Mouse (Mus musculus): ENCODE measurements around the gene Cox10.
"Not testable (repeated sequence)": the region's sequence is repeated elsewhere in the genome, so short reads cannot be mapped to it uniquely, and the experiment has no call there.

The Cox10 gene

GRCm38 (mm10) chr11:64078956-64079726, at the start of gene Cox10:
Gene Cox10 (minus strand): TSS chr11:64079468.
- peak; percentile 92 to 93 for DNase-seq

- DNase-seq: no peak
These were observed 48.7 kb upstream of the Cox10 start for GRCm38 (mm10) chr11:64128016-64128415.

DNA sequence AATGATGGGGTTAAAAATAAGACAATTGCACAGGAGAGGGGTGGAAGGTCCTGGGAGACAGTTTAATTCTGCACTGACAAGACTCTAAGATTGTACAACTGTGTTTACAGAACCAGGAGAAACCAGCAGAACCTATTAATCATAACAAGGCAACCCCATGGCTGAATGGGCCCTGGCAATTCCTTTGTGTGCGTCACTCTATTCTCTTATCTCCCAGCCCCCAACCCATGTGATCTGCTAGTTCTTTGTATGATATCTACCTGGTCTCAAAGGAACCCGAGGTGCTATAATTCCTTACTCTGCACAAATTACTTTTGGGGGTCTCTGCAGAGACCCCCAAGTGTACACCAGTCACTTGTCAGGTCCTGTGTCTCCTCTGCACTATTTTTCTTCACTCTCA, 46.2 kb upstream of the Cox10 start:
- DNase-seq: no peak

- DNase-seq: not testable (repeated sequence)
These were observed 43.9 kb upstream of the Cox10 start for GRCm38 (mm10) chr11:64123174-64123573.

DNA sequence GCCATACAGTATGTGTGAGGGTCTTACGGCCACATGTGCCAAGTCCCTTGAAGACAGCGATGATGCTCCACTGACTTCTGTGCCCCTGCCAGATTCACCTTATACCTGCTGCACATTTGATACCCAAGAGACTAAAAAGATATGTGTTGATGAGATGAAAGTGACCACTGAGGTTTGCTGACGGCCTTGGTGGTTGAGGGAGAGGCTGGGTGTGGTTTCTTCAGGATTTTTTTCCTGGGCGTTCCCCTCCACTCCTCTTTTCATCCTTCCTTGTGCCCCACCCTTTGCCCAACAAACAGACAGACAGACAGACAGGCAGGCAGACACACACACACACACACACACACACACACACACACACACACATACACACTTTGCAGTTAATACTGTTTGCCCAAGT, 37.4 kb upstream of the Cox10 start:
- DNase-seq: no peak

DNA sequence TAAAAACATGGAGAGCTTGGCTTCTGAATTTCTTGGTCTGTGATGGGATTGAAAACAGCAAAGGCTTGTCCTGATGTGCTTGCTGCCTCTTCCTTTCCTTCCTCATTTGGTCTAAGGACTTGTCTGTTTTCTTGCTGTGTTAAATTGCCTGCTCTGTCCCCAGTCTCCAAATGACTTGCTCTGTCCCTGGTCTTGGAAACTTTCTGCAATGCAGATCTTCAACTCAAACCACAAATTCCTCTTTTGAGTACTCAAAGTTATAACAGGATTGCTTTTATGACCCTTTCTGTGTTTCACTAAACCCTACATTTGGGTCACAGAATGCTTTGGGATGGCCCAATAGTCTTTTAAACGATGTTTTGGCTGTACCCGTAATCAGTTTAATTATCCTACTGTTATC, 36.6 kb upstream of the Cox10 start:
- no peak for DNase-seq

- DNase-seq: no peak
These were observed 35.8 kb upstream of the Cox10 start for GRCm38 (mm10) chr11:64115101-64115500.

GRCm38 (mm10) chr11:64100060-64100459, 20.8 kb upstream of the Cox10 start:
- DNase-seq: no peak

- DNase-seq: no peak
These were observed 13.8 kb upstream of the Cox10 start for GRCm38 (mm10) chr11:64093058-64093457.

DNA sequence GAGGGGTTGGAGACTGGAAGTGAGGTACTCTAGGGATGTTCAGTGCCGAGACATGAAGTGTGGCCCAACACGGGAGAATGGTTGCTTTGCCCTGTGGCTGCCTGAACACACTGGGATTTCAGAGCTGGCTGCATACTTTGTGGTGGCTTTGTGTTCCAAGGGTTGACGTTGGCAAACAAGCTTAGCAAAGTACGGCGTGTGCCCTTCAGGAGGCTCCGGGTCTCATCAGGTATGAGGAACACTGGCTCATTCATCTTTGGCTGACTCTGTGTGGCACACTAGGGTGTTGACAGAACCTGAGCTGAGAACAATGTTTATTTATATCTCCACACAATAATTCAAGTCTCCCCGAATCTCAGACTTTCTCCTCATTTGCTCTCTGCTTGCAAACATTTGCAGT, 11.9 kb upstream of the Cox10 start:
- no peak for DNase-seq

GRCm38 (mm10) chr11:64089682-64090081, 10.4 kb upstream of the Cox10 start:
- DNase-seq: no peak

DNA sequence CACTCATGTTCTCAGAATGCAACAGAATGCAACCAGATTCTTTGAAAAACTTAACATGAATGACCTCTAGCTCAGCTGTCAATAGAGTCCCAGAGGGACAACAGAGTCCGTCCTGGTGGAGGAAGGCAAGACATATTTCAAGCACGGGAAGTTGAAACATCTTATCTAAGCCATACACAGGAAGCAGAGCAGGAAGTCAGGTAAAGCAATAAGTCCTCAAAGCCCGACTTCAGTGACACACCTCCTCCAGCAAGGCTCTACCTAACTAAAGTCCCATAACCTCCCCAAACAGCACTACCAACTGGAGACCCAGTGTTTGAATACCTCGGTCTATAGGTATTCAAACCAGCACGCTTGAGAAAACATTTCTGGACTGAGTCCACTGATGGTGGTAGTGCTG, 6.6 kb upstream of the Cox10 start:
- DNase-seq: no peak

- DNase-seq: no peak
These were observed 436 bp upstream of the Cox10 start for GRCm38 (mm10) chr11:64079727-64080081.

- no peak for DNase-seq
These were observed 3.1 kb downstream of the Cox10 start for GRCm38 (mm10) chr11:64076212-64076611.

DNA sequence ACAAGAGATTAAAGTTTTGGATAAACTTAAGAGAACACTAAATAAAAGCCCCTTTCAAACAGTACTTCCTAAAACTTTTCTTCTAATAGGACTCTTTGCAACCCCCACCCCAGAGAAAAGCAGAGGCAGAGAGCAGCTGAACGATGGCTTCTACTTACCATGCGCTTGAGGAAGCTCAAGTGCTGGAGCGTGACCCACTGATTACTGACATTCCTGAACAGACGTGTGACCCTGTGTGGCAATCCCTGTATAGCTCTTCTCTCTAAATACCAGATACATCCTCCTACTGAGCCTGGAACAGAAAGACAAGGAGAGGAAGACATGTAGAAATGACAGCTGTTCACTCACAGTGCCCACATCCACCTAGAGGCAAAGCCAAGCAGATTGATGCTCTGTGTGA, 5.9 kb downstream of the Cox10 start:
- no peak for DNase-seq

DNA sequence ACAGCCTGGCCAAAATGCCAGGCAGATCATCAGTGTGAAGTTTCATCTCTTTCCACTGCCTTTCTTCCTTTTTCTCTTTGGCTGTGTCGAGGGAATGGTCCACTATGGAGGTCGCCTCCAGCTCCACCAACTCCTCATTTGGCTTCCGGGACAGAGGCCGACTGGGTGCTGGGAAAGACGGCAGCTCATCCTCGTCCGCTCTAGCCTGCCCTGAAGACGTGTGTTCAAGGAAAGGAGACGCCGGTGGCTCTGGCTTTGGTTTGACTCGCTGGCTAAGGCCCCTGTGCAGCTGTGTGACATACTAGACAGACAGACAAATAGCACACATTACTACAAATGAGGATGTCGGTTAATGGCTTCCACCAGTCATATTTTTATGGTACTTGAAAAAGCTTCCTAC, 7.7 kb downstream of the Cox10 start:
- no peak for DNase-seq

GRCm38 (mm10) chr11:64066001-64066400, 13.3 kb downstream of the Cox10 start:
- no peak for DNase-seq

GRCm38 (mm10) chr11:64063130-64063529, 16.1 kb downstream of the Cox10 start:
- no peak for DNase-seq

DNA sequence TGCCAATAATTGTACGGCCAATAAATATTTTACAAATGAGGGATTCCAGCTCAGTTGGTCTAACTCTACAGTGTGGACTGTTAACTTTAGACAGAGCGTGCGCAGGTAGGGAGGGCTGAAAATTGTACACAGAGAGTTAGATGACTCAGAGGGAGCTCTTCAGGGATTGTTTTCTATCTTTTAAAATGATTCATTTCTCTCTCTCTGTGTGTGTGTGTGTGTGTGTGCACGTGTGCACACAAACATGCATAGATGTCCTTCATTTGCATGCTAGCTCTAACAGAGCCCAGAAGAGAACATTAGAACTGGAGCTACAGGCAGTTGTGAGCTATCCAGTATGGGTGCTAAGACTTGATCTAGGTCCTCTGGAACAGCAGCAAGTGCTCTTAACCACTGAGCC, 17.0 kb downstream of the Cox10 start:
- no peak for DNase-seq

GRCm38 (mm10) chr11:64059305-64059704, 20.0 kb downstream of the Cox10 start:
- no peak for DNase-seq

GRCm38 (mm10) chr11:64058474-64058873, 20.8 kb downstream of the Cox10 start:
- DNase-seq: no peak

- DNase-seq: no peak
These were observed 25.9 kb downstream of the Cox10 start for GRCm38 (mm10) chr11:64053371-64053770.

- peak in 1 of 2 experiments; percentile 9 for DNase-seq
These were observed 27.9 kb downstream of the Cox10 start for GRCm38 (mm10) chr11:64051195-64051968.

GRCm38 (mm10) chr11:64047432-64047831, 31.8 kb downstream of the Cox10 start:
- DNase-seq: no peak

All from cerebellum, postnatal 10 days (tissue).